Mouse (Mus musculus) hindbrain, embryonic 10.5 days (tissue): ENCODE results near the gene Tyrp1. TPM values are rescaled to one million over a fixed set of nuclear protein-coding genes. Genes with fewer than 3 reads are reported as not detected.

Source experiments
- DNase-seq: peaks from one replicate; pipeline ENCODE4 v3.0.0-alpha.2; 2017; ENCODE audit warnings: low spot score
- H3K27ac ChIP-seq: fragments of 300-500 bp; sonication (generic); 2 replicates; pipeline ENCODE4 v1.5.1; 2016; ENCODE audit warnings: mild to moderate bottlenecking, moderate library complexity
- H3K27me3 ChIP-seq: fragments of 300-500 bp; sonication (generic); 2 replicates; pipeline ENCODE4 v1.6.1; 2016; ENCODE audit warnings: mild to moderate bottlenecking; ENCODE audit not compliant: poor library complexity, insufficient read depth, severe bottlenecking
- H3K36me3 ChIP-seq: fragments of 300-500 bp; sonication (generic); 2 replicates; pipeline ENCODE4 v1.6.1; 2016; ENCODE audit warnings: mild to moderate bottlenecking, moderate library complexity
- H3K4me1 ChIP-seq: fragments of 300-500 bp; sonication (generic); replicated peaks from 2 replicates; pipeline ENCODE4 v1.6.1; 2016; ENCODE audit warnings: mild to moderate bottlenecking
- H3K4me3 ChIP-seq: fragments of 300-500 bp; sonication (generic); 2 replicates; pipeline ENCODE4 v1.5.1; 2016; ENCODE audit warnings: mild to moderate bottlenecking, moderate library complexity
- H3K9me3 ChIP-seq: fragments of 300-500 bp; sonication (generic); 2 replicates; pipeline ENCODE4 v1.6.1; 2016; ENCODE audit warnings: mild to moderate bottlenecking, moderate library complexity
- WGBS: fragments of 180-500 bp; shearing (Covaris S2); methylation state at CpG from one replicate; pipeline ENCODE4 v1.1.7; 2016; 5-methylcytosine and 5-hydroxymethylcytosine counted together
- polyA plus RNA-seq: library from polyadenylated mRNA; unstranded; fragments of >200 nt; fragmentation: Nextera tagmentation; extraction: Ambion mirVana; gene quantifications from 2 replicates; pipeline ENCODE4 v1.2.1, GENCODE M21; 2016

Gene Tyrp1
- polyA plus RNA-seq, 1 experiment from 2014 or later: not detected

GRCm38 (mm10) chr4:80866065-80866464 is 32.1 kb downstream of the Tyrp1 start:
- Histone ChIP-seq H3K27ac (no peak overlapping the region), H3K4me3 (no peak overlapping the region), H3K9me3 (no peaks in the 10 kb centered on the region), H3K36me3 (no peaks in the 10 kb centered on the region), H3K4me1 (peaks cover 7% of the 10 kb centered on the region), H3K27me3 (no peaks in the 10 kb centered on the region)
- WGBS: 35% methylated on average over 5 of the region's 5 CpGs
- DNase-seq: no peak

GRCm38 (mm10) chr4:80869598-80869997 is 35.7 kb downstream of the Tyrp1 start:
- Histone ChIP-seq H3K36me3 (no peaks in the 10 kb centered on the region), H3K27me3 (no peaks in the 10 kb centered on the region), H3K4me1 (peaks cover 10% of the 10 kb centered on the region), H3K27ac (no peak overlapping the region), H3K9me3 (no peaks in the 10 kb centered on the region), H3K4me3 (no peak overlapping the region)
- WGBS: 60% methylated on average over 2 of the region's 2 CpGs
- DNase-seq: no peak

- H3K27me3 ChIP-seq: no peaks in the 10 kb centered on the region
- WGBS: 40% methylated on average over 6 of the region's 6 CpGs
- no peaks in the 10 kb centered on the region for H3K9me3 ChIP-seq
- no peak overlapping the region for H3K27ac ChIP-seq
- H3K4me3 ChIP-seq: no peak overlapping the region
- no peaks in the 10 kb centered on the region for H3K36me3 ChIP-seq
- H3K4me1 ChIP-seq: peaks cover 6% of the 10 kb centered on the region; the same call in 1 of the 2 replicates
- peak; percentile 6 for DNase-seq
These were observed 39.1 kb downstream of the Tyrp1 start for GRCm38 (mm10) chr4:80872847-80873644.

- Histone ChIP-seq H3K27ac (no peak overlapping the region), H3K27me3 (no peaks in the 10 kb centered on the region)
These were observed 40.4 kb downstream of the Tyrp1 start for GRCm38 (mm10) chr4:80874121-80874859.

GRCm38 (mm10) chr4:80875055-80875454 is 41.1 kb downstream of the Tyrp1 start:
- no peak overlapping the region for H3K4me3 ChIP-seq
- H3K4me1 ChIP-seq: peaks cover 6% of the 10 kb centered on the region; the same call in 1 of the 2 replicates
- DNase-seq: no peak
- H3K27me3 ChIP-seq: no peaks in the 10 kb centered on the region
- H3K9me3 ChIP-seq: no peaks in the 10 kb centered on the region
- no peak overlapping the region for H3K27ac ChIP-seq
- no peaks in the 10 kb centered on the region for H3K36me3 ChIP-seq
- WGBS: 66% methylated on average over 4 of the region's 4 CpGs

More at GRCm38 (mm10) chr4:80874121-80874859, 40.4 kb downstream of the Tyrp1 start:
- no peaks in the 10 kb centered on the region for H3K9me3 ChIP-seq
- no peaks in the 10 kb centered on the region for H3K36me3 ChIP-seq
- H3K4me1 ChIP-seq: peaks cover 6% of the 10 kb centered on the region; the same call in 1 of the 2 replicates
- DNase-seq: no peak
- 52% methylated on average over 5 of the region's 5 CpGs for WGBS
- H3K4me3 ChIP-seq: no peak overlapping the region

GRCm38 (mm10) chr4:80881996-80882599 is 48.2 kb downstream of the Tyrp1 start:
- DNase-seq: no peak
- H3K4me1 ChIP-seq: no peaks in the 10 kb centered on the region
- 92% methylated on average over 1 of the region's 1 CpGs for WGBS

GRCm38 (mm10) chr4:80886631-80887030 is 52.7 kb downstream of the Tyrp1 start:
- WGBS: 79% methylated on average over 4 of the region's 4 CpGs
- H3K4me1 ChIP-seq: no peaks in the 10 kb centered on the region
- H3K27ac ChIP-seq: no peak overlapping the region
- no peak overlapping the region for H3K4me3 ChIP-seq
- no peak for DNase-seq
- H3K9me3 ChIP-seq: no peaks in the 10 kb centered on the region
- H3K27me3 ChIP-seq: no peaks in the 10 kb centered on the region
- no peaks in the 10 kb centered on the region for H3K36me3 ChIP-seq

More at GRCm38 (mm10) chr4:80881996-80882599, 48.2 kb downstream of the Tyrp1 start:
- no peaks in the 10 kb centered on the region for H3K27me3 ChIP-seq
- no peaks in the 10 kb centered on the region for H3K36me3 ChIP-seq
- H3K27ac ChIP-seq: no peak overlapping the region
- H3K4me3 ChIP-seq: no peak overlapping the region
- no peaks in the 10 kb centered on the region for H3K9me3 ChIP-seq

- H3K27me3 ChIP-seq: no peaks in the 10 kb centered on the region
- no peaks in the 10 kb centered on the region for H3K9me3 ChIP-seq
- no peaks in the 10 kb centered on the region for H3K36me3 ChIP-seq
- no peak overlapping the region for H3K4me3 ChIP-seq
- H3K27ac ChIP-seq: no peak overlapping the region
- no peak for DNase-seq
- 0 out of 2 replicates have a peak, but pooled peaks cover 4% of the 10 kb centered on the region for H3K4me1 ChIP-seq
- 90% methylated on average over 6 of the region's 6 CpGs for WGBS
These were observed 57.1 kb downstream of the Tyrp1 start for GRCm38 (mm10) chr4:80891004-80891403.

- 70% methylated on average over 4 of the region's 4 CpGs for WGBS
- Histone ChIP-seq H3K27ac (no peak overlapping the region), H3K4me3 (no peak overlapping the region), H3K9me3 (no peaks in the 10 kb centered on the region), H3K4me1 (peaks cover 7% of the 10 kb centered on the region; the same call in 1 of the 2 replicates), H3K27me3 (no peaks in the 10 kb centered on the region), H3K36me3 (no peaks in the 10 kb centered on the region)
- no peak for DNase-seq
These were observed 61.5 kb downstream of the Tyrp1 start for GRCm38 (mm10) chr4:80895278-80895894.

Other genes with a start within 250 kb of the Tyrp1 start
- gene Lurap1l, start 76.5 kb downstream of the Tyrp1 start, polyA plus RNA-seq: 2.8 and 2.9 TPM in 2 replicates